Mouse (Mus musculus) cerebellum, adult 2 months (tissue): ENCODE data around the gene Azin2.

Experiments
- CTCF ChIP-seq: fragments of 200-500 bp; IDR thresholded peaks from 2 replicates; pipeline ENCODE4 v1.5.1; 2011; ENCODE audit warnings: low read depth, mild to moderate bottlenecking, control low read depth, low read length, moderate library complexity, borderline replicate concordance; ENCODE audit not compliant: insufficient read depth
- POLR2A ChIP-seq: fragments of 200-500 bp; IDR thresholded peaks from 2 replicates; pipeline ENCODE4 v1.6.1; 2011; ENCODE audit warnings: low read length, control low read depth, borderline replicate concordance; ENCODE audit not compliant: insufficient read depth

DNA sequence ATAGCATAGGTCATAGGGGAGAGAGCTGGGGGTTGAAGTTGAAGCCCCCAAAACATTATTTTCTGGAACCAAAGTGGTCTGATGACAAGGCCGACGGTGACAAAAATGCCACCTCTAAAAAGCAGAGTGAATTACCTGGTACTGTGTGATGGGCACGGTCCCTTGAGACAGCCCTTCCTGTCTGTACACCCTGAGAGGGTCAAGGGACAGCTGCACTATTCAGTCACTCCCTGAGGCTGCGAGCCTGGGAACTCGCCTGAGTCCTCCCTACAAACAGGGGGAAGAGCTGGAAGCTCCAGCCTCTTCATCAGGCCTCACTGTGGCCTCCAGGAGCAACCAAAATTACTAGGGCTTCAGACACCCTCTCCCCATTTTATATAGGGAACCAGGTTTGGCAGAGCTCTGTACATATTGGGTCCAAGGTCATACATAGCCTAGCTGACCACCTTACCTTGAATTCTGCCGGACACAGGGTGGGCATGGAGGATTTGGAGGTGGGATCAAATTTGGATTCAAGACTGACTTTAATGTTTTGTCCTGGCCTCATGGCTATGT lies 73.7 kb downstream of the Azin2 start:
- TF ChIP-seq CTCF (no peak), POLR2A (no peak)
